Mouse (Mus musculus): ENCODE results near the gene Snd1. TPM values are rescaled to one million over a fixed set of nuclear protein-coding genes. Genes with fewer than 3 reads are reported as not detected.
A peak's percentile ranks its signal among the peaks of the same experiment; 100 is the strongest.
"Not testable (repeated sequence)": the region's sequence is repeated elsewhere in the genome, so short reads cannot be mapped to it uniquely, and the experiment has no call there.

The Snd1 gene
- polyA plus RNA-seq, 1 experiment from 2014 or later = 110 TPM

GRCm38 (mm10) chr6:28897326-28898085 lies 422.6 kb downstream of the Snd1 start:
- no peak for DNase-seq (ENCODE audit: extremely low spot score, low spot score)
- Histone ChIP-seq H3K4me3 (no peak overlapping the region), H3K9me3 (no peaks in the 10 kb centered on the region), H3K27ac (no peak overlapping the region), H3K4me1 (peaks cover 39% of the 10 kb centered on the region), H3K27me3 (ENCODE audit: poor library complexity, severe bottlenecking) (no peaks in the 10 kb centered on the region), H3K36me3 (replicated peaks) (0 out of 2 replicates have a peak, but pooled peaks cover 3% of the 10 kb centered on the region)
- WGBS = 57% methylated on average over 11 of the region's 11 CpGs

DNA sequence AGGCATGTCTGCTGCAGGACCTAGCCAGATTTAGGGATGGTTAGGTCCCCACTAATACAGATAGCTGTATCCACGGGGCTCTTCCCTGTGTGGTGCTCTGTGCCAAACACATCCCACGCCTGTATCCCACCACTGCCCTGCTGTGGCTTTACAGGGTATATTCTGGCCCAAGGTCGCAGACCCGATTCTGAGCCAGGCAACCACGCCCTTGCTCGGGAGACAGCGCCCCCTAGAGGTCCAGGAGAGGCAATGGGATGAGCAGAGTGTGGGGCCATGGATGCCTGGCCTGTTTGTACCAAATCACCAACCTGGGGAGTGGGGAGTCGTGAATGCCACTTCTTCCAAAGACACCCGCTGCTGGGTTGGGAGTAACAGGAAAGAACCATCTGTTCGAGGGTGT lies 423.9 kb downstream of the Snd1 start:
- Histone ChIP-seq H3K36me3 (replicated peaks) (no peaks in the 10 kb centered on the region), H3K27ac (no peak overlapping the region), H3K27me3 (ENCODE audit: poor library complexity, severe bottlenecking) (no peaks in the 10 kb centered on the region), H3K9me3 (no peaks in the 10 kb centered on the region), H3K4me1 (peaks cover 39% of the 10 kb centered on the region), H3K4me3 (no peak overlapping the region)
- WGBS = 15% methylated on average over 10 of the region's 10 CpGs
- peak; percentile 69 for DNase-seq (ENCODE audit: extremely low spot score, low spot score)

DNA sequence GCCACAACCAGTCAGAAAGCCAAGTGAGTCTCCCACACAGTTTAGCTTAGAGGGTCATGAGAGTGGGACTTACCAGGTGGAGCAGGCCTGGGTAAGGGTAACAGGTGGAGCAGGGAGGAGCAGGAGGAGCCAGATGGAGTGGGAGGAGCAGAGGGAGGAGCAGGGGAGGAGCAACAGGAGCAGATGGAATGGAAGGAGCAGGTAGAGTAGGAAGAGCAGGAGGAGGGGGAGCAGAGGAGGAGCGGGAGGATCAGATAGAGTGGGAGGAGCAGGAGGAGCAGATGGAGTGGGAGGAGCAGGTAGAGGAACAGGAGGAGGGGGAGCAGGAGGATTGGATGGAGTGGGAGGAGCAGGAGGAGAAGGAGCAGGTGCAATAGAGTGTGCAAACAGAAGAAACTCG lies 427.6 kb downstream of the Snd1 start:
- Histone ChIP-seq H3K9me3 (no peaks in the 10 kb centered on the region; the same call in 1 of the 2 replicates), H3K27ac (no peak overlapping the region), H3K4me1 (peaks cover 24% of the 10 kb centered on the region), H3K36me3 (replicated peaks) (no peaks in the 10 kb centered on the region), H3K4me3 (no peak overlapping the region), H3K27me3 (ENCODE audit: poor library complexity, severe bottlenecking) (no peaks in the 10 kb centered on the region)
- no peak for DNase-seq (ENCODE audit: extremely low spot score, low spot score)
- 68% methylated on average over 2 of the region's 2 CpGs for WGBS

GRCm38 (mm10) chr6:28904417-28904816 lies 429.5 kb downstream of the Snd1 start:
- no peaks in the 10 kb centered on the region for H3K36me3 ChIP-seq (replicated peaks)
- peaks cover 9% of the 10 kb centered on the region for H3K4me1 ChIP-seq
- no peak overlapping the region for H3K27ac ChIP-seq
- H3K9me3 ChIP-seq = no peaks in the 10 kb centered on the region; the same call in 1 of the 2 replicates
- no peak for DNase-seq (ENCODE audit: extremely low spot score, low spot score)
- no peaks in the 10 kb centered on the region for H3K27me3 ChIP-seq (ENCODE audit: poor library complexity, severe bottlenecking)
- no peak overlapping the region for H3K4me3 ChIP-seq
- 58% methylated on average over 4 of the region's 4 CpGs for WGBS

DNA sequence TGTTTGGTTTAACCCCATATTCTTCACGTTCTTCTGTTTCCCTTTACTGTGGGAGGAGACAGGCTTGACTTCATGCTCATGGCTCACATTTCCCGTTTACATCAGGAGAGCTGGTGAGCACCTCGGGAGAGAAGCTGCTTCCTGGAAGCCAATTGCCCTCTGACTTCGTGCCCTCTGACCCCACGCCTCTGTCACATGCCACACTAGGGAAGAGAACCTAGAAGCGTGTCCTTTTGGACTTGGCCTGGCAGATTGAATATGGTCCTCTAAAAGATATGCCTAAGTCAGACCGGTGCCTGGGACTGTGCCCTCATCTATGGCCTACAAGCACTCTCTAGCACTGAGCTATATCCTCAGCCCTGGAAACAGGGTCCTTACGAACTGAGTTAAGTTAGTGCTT lies 430.4 kb downstream of the Snd1 start:
- DNase-seq (ENCODE audit: extremely low spot score, low spot score) = no peak

DNA sequence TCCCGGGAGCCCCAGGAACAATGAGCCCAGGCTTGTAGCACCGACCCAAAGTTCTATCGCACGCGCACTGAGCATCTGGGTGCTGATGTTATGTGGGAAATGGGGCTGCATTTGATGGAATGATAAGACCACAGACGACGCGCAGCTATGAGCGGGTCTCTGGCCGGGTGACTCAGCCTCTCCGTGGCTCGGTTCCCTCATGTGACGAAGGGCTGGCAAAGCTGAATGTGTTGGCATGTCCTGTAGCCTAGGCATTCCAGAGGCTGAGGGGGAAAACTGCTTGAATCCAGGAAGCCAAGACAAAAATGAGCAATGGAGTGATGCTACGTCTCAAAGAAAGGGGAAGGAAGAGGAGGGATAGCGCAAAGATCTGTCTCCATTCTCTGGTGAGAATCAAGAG lies 434.9 kb downstream of the Snd1 start:
- 87% methylated on average over 15 of the region's 15 CpGs for WGBS
- Histone ChIP-seq H3K9me3 (0 out of 2 replicates have a peak, but pooled peaks cover under 1% of the 10 kb centered on the region), H3K36me3 (replicated peaks) (no peaks in the 10 kb centered on the region), H3K27me3 (ENCODE audit: poor library complexity, severe bottlenecking) (no peaks in the 10 kb centered on the region), H3K4me3 (no peak overlapping the region), H3K27ac (no peak overlapping the region), H3K4me1 (peaks cover 14% of the 10 kb centered on the region)
- DNase-seq (ENCODE audit: extremely low spot score, low spot score) = no peak

More for the DNA sequence above, 430.4 kb downstream of the Snd1 start:
- no peaks in the 10 kb centered on the region for H3K27me3 ChIP-seq (ENCODE audit: poor library complexity, severe bottlenecking)
- no peaks in the 10 kb centered on the region for H3K36me3 ChIP-seq (replicated peaks)
- peaks cover 14% of the 10 kb centered on the region for H3K4me1 ChIP-seq
- no peak overlapping the region for H3K4me3 ChIP-seq
- WGBS = 82% methylated on average over 8 of the region's 8 CpGs
- H3K9me3 ChIP-seq = no peaks in the 10 kb centered on the region; the same call in 1 of the 2 replicates
- no peak overlapping the region for H3K27ac ChIP-seq

- H3K27ac ChIP-seq = no peak overlapping the region
- no peaks in the 10 kb centered on the region for H3K36me3 ChIP-seq (replicated peaks)
- WGBS = 45% methylated on average over 1 of the region's 1 CpGs
- no peak overlapping the region for H3K4me3 ChIP-seq
- H3K4me1 ChIP-seq = peaks cover 14% of the 10 kb centered on the region
- DNase-seq (ENCODE audit: extremely low spot score, low spot score) = no peak
- peaks cover 9% of the 10 kb centered on the region; the same call in 1 of the 2 replicates for H3K9me3 ChIP-seq
- no peaks in the 10 kb centered on the region for H3K27me3 ChIP-seq (ENCODE audit: poor library complexity, severe bottlenecking)
These were observed 440.0 kb downstream of the Snd1 start for GRCm38 (mm10) chr6:28914981-28915380.

DNA sequence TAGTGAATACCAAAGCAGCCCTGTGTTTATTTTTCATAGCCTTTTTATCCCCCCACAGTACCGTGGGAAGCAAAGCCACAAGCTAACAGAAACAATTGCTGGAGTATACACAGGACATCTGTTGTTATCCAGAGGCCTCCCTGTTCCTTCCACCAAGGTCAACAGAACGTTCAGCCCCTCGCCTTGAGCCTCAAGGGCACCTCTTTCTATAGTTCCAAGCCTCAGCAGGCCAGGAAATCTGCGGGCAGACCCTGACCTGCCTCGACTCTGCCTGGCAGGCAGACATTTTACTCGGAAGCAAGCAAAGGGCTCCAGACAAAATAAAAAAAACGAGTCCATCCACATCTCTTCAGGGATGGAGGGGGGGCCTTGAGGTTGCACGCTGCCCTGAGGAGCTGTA lies 441.7 kb downstream of the Snd1 start:
- no peaks in the 10 kb centered on the region for H3K27me3 ChIP-seq (ENCODE audit: poor library complexity, severe bottlenecking)
- H3K36me3 ChIP-seq (replicated peaks) = no peaks in the 10 kb centered on the region
- no peak for DNase-seq (ENCODE audit: extremely low spot score, low spot score)
- peaks cover 14% of the 10 kb centered on the region; the same call in 1 of the 2 replicates for H3K4me1 ChIP-seq
- H3K4me3 ChIP-seq = no peak overlapping the region
- 0 out of 2 replicates have a peak overlapping the region, but pooled peaks have one; percentile 44 for H3K27ac ChIP-seq
- peaks cover 9% of the 10 kb centered on the region; the same call in 1 of the 2 replicates for H3K9me3 ChIP-seq
- 69% methylated on average over 8 of the region's 8 CpGs for WGBS

GRCm38 (mm10) chr6:28919346-28919745 lies 444.4 kb downstream of the Snd1 start:
- DNase-seq (ENCODE audit: extremely low spot score, low spot score) = no peak
- Histone ChIP-seq H3K36me3 (replicated peaks) (no peaks in the 10 kb centered on the region), H3K27me3 (ENCODE audit: poor library complexity, severe bottlenecking) (no peaks in the 10 kb centered on the region), H3K4me1 (peaks cover 14% of the 10 kb centered on the region; the same call in 1 of the 2 replicates), H3K4me3 (no peak overlapping the region), H3K9me3 (peaks cover 9% of the 10 kb centered on the region; the same call in 1 of the 2 replicates), H3K27ac (no peak overlapping the region)
- WGBS = 72% methylated on average over 6 of the region's 6 CpGs

DNA sequence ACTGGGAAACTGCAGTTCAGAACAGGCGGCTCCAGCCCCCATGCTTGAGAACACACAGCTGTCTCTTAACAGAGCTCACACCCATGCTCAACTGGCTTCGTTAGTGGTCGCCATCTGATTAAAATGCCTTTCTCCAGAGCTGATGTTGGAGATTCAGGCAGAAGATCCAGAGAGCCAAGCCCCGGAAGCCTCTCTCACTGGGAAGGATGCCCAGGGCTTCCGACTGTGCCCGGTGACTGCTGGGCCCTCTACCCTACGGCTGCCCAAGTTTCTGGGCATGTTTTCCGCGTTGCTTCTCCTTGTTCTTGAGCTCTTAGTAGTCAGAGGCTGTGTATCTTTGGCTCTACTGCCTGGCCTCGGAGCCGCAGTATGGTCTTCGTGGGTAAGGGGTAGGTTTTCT lies 447.4 kb downstream of the Snd1 start:
- no peaks in the 10 kb centered on the region for H3K27me3 ChIP-seq (ENCODE audit: poor library complexity, severe bottlenecking)
- peaks cover 5% of the 10 kb centered on the region; the same call in 1 of the 2 replicates for H3K4me1 ChIP-seq
- H3K27ac ChIP-seq = no peak overlapping the region
- H3K9me3 ChIP-seq = no peaks in the 10 kb centered on the region
- no peak for DNase-seq (ENCODE audit: extremely low spot score, low spot score)
- no peaks in the 10 kb centered on the region for H3K36me3 ChIP-seq (replicated peaks)
- WGBS = 90% methylated on average over 12 of the region's 12 CpGs
- H3K4me3 ChIP-seq = no peak overlapping the region

DNA sequence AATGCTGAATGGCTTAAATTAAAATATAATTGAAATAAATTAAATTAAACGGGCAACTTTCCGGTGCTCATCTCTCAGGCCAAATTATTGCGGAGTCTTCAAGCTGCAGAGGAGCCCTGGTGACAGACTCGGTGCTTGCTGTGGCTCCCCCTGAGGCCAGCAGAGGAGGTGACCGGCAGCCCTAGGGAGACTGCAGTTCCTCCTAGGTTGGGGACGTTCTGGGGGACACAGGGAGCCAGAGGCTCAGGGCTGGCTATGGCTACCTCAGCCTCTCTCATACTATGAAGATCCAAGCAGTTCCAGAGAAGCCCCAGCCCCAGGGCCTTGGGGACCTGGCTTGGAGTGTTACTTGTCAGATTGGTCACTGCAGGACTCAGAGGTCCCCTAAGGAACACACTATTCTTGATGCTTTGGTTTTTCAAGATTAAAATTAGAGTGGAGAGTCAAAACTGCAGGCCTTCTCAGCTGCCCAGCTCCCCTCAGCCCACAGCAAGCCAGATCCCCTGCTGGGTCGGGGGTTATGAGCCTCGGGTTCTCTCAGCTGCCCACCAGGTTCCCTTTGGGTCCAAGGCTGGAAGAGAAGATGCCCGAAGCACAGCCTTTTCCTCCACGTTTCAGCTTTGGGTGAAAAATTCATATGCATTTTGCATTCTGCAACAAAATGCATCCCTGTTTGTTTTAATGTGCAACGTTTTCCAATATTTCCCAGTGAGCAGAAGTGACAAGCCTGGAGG lies 448.3 kb downstream of the Snd1 start:
- H3K27me3 ChIP-seq (ENCODE audit: poor library complexity, severe bottlenecking) = no peaks in the 10 kb centered on the region
- H3K27ac ChIP-seq = no peak overlapping the region
- H3K4me1 ChIP-seq = no peaks in the 10 kb centered on the region
- 75% methylated on average over 11 of the region's 11 CpGs for WGBS
- H3K9me3 ChIP-seq = no peaks in the 10 kb centered on the region
- no peak for DNase-seq (ENCODE audit: extremely low spot score, low spot score)
- no peak overlapping the region for H3K4me3 ChIP-seq
- no peaks in the 10 kb centered on the region for H3K36me3 ChIP-seq (replicated peaks)

DNA sequence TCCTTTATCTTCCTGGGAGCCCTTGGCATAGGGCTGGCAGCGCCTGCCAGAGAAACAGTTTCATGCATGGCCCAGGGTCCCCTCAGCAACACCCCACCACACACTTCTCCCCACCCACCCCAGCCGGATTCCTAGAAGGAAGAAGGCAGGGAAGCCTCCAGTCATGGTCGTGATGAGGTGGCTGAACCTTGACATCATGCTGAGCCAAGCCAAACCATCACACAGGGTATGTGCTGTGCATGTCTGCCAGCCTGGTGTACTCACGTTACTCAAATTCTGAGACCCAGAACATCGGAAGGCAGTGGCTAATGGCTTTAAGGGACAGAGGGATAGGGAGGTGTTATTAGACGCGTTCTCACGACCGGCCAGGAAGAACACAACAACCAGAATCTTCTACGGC lies 448.9 kb downstream of the Snd1 start:
- no peaks in the 10 kb centered on the region for H3K36me3 ChIP-seq (replicated peaks)
- no peaks in the 10 kb centered on the region for H3K9me3 ChIP-seq
- H3K4me1 ChIP-seq = no peaks in the 10 kb centered on the region
- 87% methylated on average over 10 of the region's 10 CpGs for WGBS
- H3K27ac ChIP-seq = no peak overlapping the region
- no peaks in the 10 kb centered on the region for H3K27me3 ChIP-seq (ENCODE audit: poor library complexity, severe bottlenecking)
- DNase-seq (ENCODE audit: extremely low spot score, low spot score) = no peak
- H3K4me3 ChIP-seq = no peak overlapping the region

DNA sequence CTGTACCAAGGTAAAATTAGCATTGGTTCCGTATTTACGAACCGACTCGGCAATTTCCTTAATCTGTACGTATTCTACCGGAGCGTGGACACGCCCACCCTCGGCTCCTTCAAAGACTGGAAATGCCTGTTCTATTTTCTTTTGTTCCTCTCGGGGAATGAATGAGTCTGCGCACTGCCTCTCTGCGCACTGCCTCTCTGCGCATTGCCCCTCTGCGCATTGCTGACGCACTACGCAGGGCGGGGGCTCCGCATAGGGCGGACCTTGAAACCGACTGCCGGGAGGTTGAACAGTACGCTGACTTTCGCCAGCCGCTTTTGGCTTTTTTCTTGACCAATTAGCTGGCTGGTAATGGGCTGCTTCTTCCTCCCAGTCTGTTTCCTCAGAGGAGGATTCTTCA lies 453.0 kb downstream of the Snd1 start:
- WGBS = 76% methylated on average over 12 of the region's 24 CpGs
- H3K27ac ChIP-seq; H3K27me3 ChIP-seq (ENCODE audit: poor library complexity, severe bottlenecking); DNase-seq (ENCODE audit: extremely low spot score, low spot score); H3K36me3 ChIP-seq (replicated peaks); H3K4me3 ChIP-seq; H3K9me3 ChIP-seq: not testable (repeated sequence)
- peaks cover 20% of the 10 kb centered on the region for H3K4me1 ChIP-seq
